Comparison of ENCODE assay signal across 26 mouse cellular contexts in genomic region chr13:53320899-53321298, GRCm38 (mm10). TPM values are rescaled to one million over a fixed set of nuclear protein-coding genes. Genes with fewer than 3 reads are reported as not detected.
DNase-seq lines count a peak whose midpoint lies in the region; ATAC-seq and TF ChIP-seq lines count a peak whose summit lies in the region.
"Had no signal": no experiment of that assay in that cellular context is flagged by ENCODE, and none has a peak within 500 bp of the region (broad histone marks: within the 10 kb centered on the region; RNA-seq: fewer than 3 reads in every experiment).

No protein-coding gene starts in this region.

- no peak overlapping the region for H3K9ac ChIP-seq in hindbrain, embryonic 11.5 days (ENCODE audit: low read depth, low read length)
- H3K9ac ChIP-seq in hindbrain, postnatal 0 days (replicated peaks; ENCODE audit: low read length): no peak overlapping the region
- H3K9ac ChIP-seq in embryonic facial prominence, embryonic 14.5 days (ENCODE audit: low read depth, low read length): no peak overlapping the region
- no peak overlapping the region for H3K9ac ChIP-seq in limb, embryonic 12.5 days (replicated peaks)
- H3K9ac ChIP-seq: forebrain, postnatal 0 days; liver, embryonic 13.5 days; midbrain, embryonic 15.5 days; neural tube, embryonic 13.5 days; stomach, embryonic 15.5 days had no signal

- H3K27me3 ChIP-seq in hindbrain, embryonic 11.5 days (ENCODE audit: control insufficient read depth, insufficient read depth, low read length): no peaks in the 10 kb centered on the region
- H3K27me3 ChIP-seq in hindbrain, postnatal 0 days (ENCODE audit: insufficient read depth, low read length): no peaks in the 10 kb centered on the region
- no peaks in the 10 kb centered on the region for H3K27me3 ChIP-seq in embryonic facial prominence, embryonic 14.5 days (replicated peaks; ENCODE audit: control insufficient read depth, insufficient read depth, low read length)
- H3K27me3 ChIP-seq in limb, embryonic 12.5 days: no peaks in the 10 kb centered on the region
- H3K27me3 ChIP-seq: liver, embryonic 13.5 days; midbrain, embryonic 15.5 days; neural tube, embryonic 13.5 days; stomach, embryonic 15.5 days had no signal

- H3K4me1 ChIP-seq in hindbrain, embryonic 11.5 days (replicated peaks; ENCODE audit: control insufficient read depth, insufficient read depth, low read length): no peaks in the 10 kb centered on the region
- no peaks in the 10 kb centered on the region for H3K4me1 ChIP-seq in hindbrain, postnatal 0 days (ENCODE audit: insufficient read depth, low read length)
- H3K4me1 ChIP-seq in embryonic facial prominence, embryonic 14.5 days (ENCODE audit: control insufficient read depth, insufficient read depth, low read length): peaks cover 7% of the 10 kb centered on the region; the same call in 1 of the 2 replicates
- peaks cover 28% of the 10 kb centered on the region for H3K4me1 ChIP-seq in limb, embryonic 12.5 days (replicated peaks)
- H3K4me1 ChIP-seq: heart, embryonic 10.5 days; liver, embryonic 13.5 days; midbrain, embryonic 15.5 days; neural tube, embryonic 13.5 days; stomach, embryonic 15.5 days had no signal

- no peak overlapping the region for H3K27ac ChIP-seq in hindbrain, embryonic 11.5 days (ENCODE audit: low read depth, low read length)
- H3K27ac ChIP-seq in hindbrain, postnatal 0 days: no peak overlapping the region
- H3K27ac ChIP-seq in embryonic facial prominence, embryonic 14.5 days (replicated peaks; ENCODE audit: low read depth, low read length): no peak overlapping the region
- H3K27ac ChIP-seq in limb, embryonic 12.5 days: peak overlapping the region; percentile 70
- H3K27ac ChIP-seq: gastrocnemius, adult 2 months; heart, embryonic 10.5 days; liver, embryonic 13.5 days; midbrain, embryonic 15.5 days; neural tube, embryonic 13.5 days; stomach, embryonic 15.5 days had no signal

- no peak overlapping the region for H3K4me2 ChIP-seq in hindbrain, embryonic 11.5 days (replicated peaks; ENCODE audit: low read depth, low read length)
- H3K4me2 ChIP-seq in hindbrain, postnatal 0 days (ENCODE audit: low read depth, low read length): no peak overlapping the region
- H3K4me2 ChIP-seq in embryonic facial prominence, embryonic 14.5 days (ENCODE audit: low read depth, low read length): no peak overlapping the region
- peak overlapping the region; percentile 29 for H3K4me2 ChIP-seq in limb, embryonic 12.5 days
- H3K4me2 ChIP-seq: liver, embryonic 13.5 days; midbrain, embryonic 15.5 days; neural tube, embryonic 13.5 days; stomach, embryonic 15.5 days had no signal

- WGBS in hindbrain, embryonic 11.5 days: 70% methylated on average over 12 of the region's 12 CpGs
- 86% methylated on average over 12 of the region's 12 CpGs for WGBS in hindbrain, postnatal 0 days
- WGBS in embryonic facial prominence, embryonic 14.5 days: 25% methylated on average over 12 of the region's 12 CpGs
- 7% methylated on average over 12 of the region's 12 CpGs for WGBS in limb, embryonic 12.5 days

- no peak overlapping the region for H3K4me3 ChIP-seq in hindbrain, embryonic 11.5 days (ENCODE audit: low read depth, low read length)
- H3K4me3 ChIP-seq in hindbrain, postnatal 0 days (ENCODE audit: low read length): no peak overlapping the region
- no peak overlapping the region for H3K4me3 ChIP-seq in embryonic facial prominence, embryonic 14.5 days (ENCODE audit: low read depth, low read length)
- H3K4me3 ChIP-seq in limb, embryonic 12.5 days (replicated peaks): no peak overlapping the region
- H3K4me3 ChIP-seq: gastrocnemius, adult 2 months; heart, embryonic 10.5 days; liver, embryonic 13.5 days; midbrain, embryonic 15.5 days; neural tube, embryonic 13.5 days; stomach, embryonic 15.5 days had no signal

- H3K36me3 ChIP-seq in hindbrain, embryonic 11.5 days (ENCODE audit: control insufficient read depth, insufficient read depth, low read length): no peaks in the 10 kb centered on the region
- H3K36me3 ChIP-seq in hindbrain, postnatal 0 days (ENCODE audit: insufficient read depth, low read length): no peaks in the 10 kb centered on the region
- H3K36me3 ChIP-seq in embryonic facial prominence, embryonic 14.5 days (ENCODE audit: control insufficient read depth, insufficient read depth, low read length): no peaks in the 10 kb centered on the region
- H3K36me3 ChIP-seq in limb, embryonic 12.5 days: no peaks in the 10 kb centered on the region
- H3K36me3 ChIP-seq: heart, embryonic 10.5 days; liver, embryonic 13.5 days; midbrain, embryonic 15.5 days; neural tube, embryonic 13.5 days; stomach, embryonic 15.5 days had no signal

- H3K9me3 ChIP-seq in hindbrain, embryonic 11.5 days (ENCODE audit: control insufficient read depth, low read length): no peaks in the 10 kb centered on the region
- 0 out of 2 replicates have a peak, but pooled peaks cover 3% of the 10 kb centered on the region for H3K9me3 ChIP-seq in hindbrain, postnatal 0 days (ENCODE audit: low read length)
- peaks cover 4% of the 10 kb centered on the region; the same call in 1 of the 2 replicates for H3K9me3 ChIP-seq in embryonic facial prominence, embryonic 14.5 days (ENCODE audit: control insufficient read depth, low read length)
- peaks cover 5% of the 10 kb centered on the region; the same call in 1 of the 2 replicates for H3K9me3 ChIP-seq in limb, embryonic 12.5 days
- H3K9me3 ChIP-seq: heart, embryonic 10.5 days; liver, embryonic 13.5 days; midbrain, embryonic 15.5 days; neural tube, embryonic 13.5 days; stomach, embryonic 15.5 days had no signal

- no peak for TF ChIP-seq CTCF in hindbrain, postnatal 0 days (IDR thresholded peaks at IDR 0.05; ENCODE audit: low read depth)

- no peak for ATAC-seq in hindbrain, embryonic 11.5 days (ENCODE audit: low FRiP score)
- no peak for ATAC-seq in hindbrain, postnatal 0 days
- ATAC-seq in embryonic facial prominence, embryonic 14.5 days (ENCODE audit: low read depth): no peak
- peak; percentile 32; the same call in 1 of the 2 replicates for ATAC-seq in limb, embryonic 12.5 days (ENCODE audit: insufficient number of reproducible peaks, insufficient read depth, low FRiP score, low TSS enrichment, low read depth)
- no peak for ATAC-seq in erythroid progenitor cell, adult 5-6 weeks (replicated peaks; ENCODE audit: low FRiP score, poor library complexity, severe bottlenecking)
- ATAC-seq: CD4-positive, CD25-positive, alpha-beta regulatory T cell, adult 4 months; forebrain, postnatal 0 days; inflammation-experienced regulatory T-cells, adult 6 months; midbrain, embryonic 15.5 days had no signal

- DNase-seq in hindbrain, embryonic 11.5 days (ENCODE audit: low spot score): peak; percentile 11
- no peak for DNase-seq in hindbrain, postnatal 0 days (ENCODE audit: low spot score)
- peak; percentile 44 for DNase-seq in embryo, embryonic 11.5 days (ENCODE audit: low read depth, low spot score)
- peak; percentile 41 for DNase-seq in embryonic facial prominence, embryonic 14.5 days (ENCODE audit: low spot score)
- no peak for DNase-seq in layer of hippocampus, postnatal 10 days (ENCODE audit: low spot score in 2 of 2)
- DNase-seq in retina, embryonic 14.5 days (ENCODE audit: low spot score): no peak
- DNase-seq: cerebellum, adult 11 months; cerebellum, postnatal 10 days; forebrain, postnatal 0 days; gastrocnemius, adult 2 months; kidney, adult 2 months; kidney, postnatal 10 days; left cerebral cortex, postnatal 4 days; liver, embryonic 13.5 days; lung, adult 2 months; lung, postnatal 14 days; thymus, postnatal 36 days had no signal

RNA-seq across cellular contexts. Expression of gene Ror2, which starts 35.0 kb away (rescaled TPM):
- polyA plus RNA-seq in hindbrain, embryonic 11.5 days (2014; fragmentation: Nextera tagmentation; extraction: Ambion mirVana): 5.4 TPM in 2 replicates
- total RNA-seq in hindbrain, postnatal 0 days (2014; rRNA removed): 7.0 and 7.5 TPM in 2 replicates
- polyA plus RNA-seq in hindbrain, postnatal 0 days (2015; fragmentation: Nextera tagmentation; extraction: Ambion mirVana): 2.1 and 2.5 TPM in 2 replicates
- polyA plus RNA-seq in embryonic facial prominence, embryonic 14.5 days (2014; fragmentation: Nextera tagmentation; extraction: Ambion mirVana): 16.4 and 17.1 TPM in 2 replicates
- 44.2 and 45.2 TPM in 2 replicates for polyA plus RNA-seq in limb, embryonic 12.5 days (2016; fragmentation: Nextera tagmentation; extraction: Ambion mirVana)
- 1 to 10 TPM; 2.2 to 2.3 TPM for total RNA-seq in layer of hippocampus, postnatal 10 days (2021)
- not detected in 2 replicates for total RNA-seq in erythroid progenitor cell, adult 5-6 weeks (2015; ENCODE audit: low replicate concordance)
- total RNA-seq in erythroid progenitor cell, adult 5-6 weeks (2017; ENCODE audit: low replicate concordance): not detected in 2 replicates
- total RNA-seq: megakaryocyte progenitor cell, adult 5-6 weeks had no signal
- polyA plus RNA-seq: CD4-positive, CD25-positive, alpha-beta regulatory T cell, adult 4 months; inflammation-experienced regulatory T-cells, adult 6 months had no signal

RNA-seq across cellular contexts. Expression of gene Sptlc1, which starts 56.3 kb away (rescaled TPM):
- polyA plus RNA-seq in hindbrain, embryonic 11.5 days (2014; fragmentation: Nextera tagmentation; extraction: Ambion mirVana): 37.8 and 38.6 TPM in 2 replicates
- 30.6 and 31.2 TPM in 2 replicates for total RNA-seq in hindbrain, postnatal 0 days (2014; rRNA removed)
- polyA plus RNA-seq in hindbrain, postnatal 0 days (2015; fragmentation: Nextera tagmentation; extraction: Ambion mirVana): 25.6 and 26.4 TPM in 2 replicates
- 33.4 and 43.1 TPM in 2 replicates for polyA plus RNA-seq in embryonic facial prominence, embryonic 14.5 days (2014; fragmentation: Nextera tagmentation; extraction: Ambion mirVana)
- polyA plus RNA-seq in limb, embryonic 12.5 days (2016; fragmentation: Nextera tagmentation; extraction: Ambion mirVana): 37.5 and 38.5 TPM in 2 replicates
- 10 to 100 TPM; 27.3 to 30.6 TPM for total RNA-seq in layer of hippocampus, postnatal 10 days (2021)
- total RNA-seq in erythroid progenitor cell, adult 5-6 weeks (2015; ENCODE audit: low replicate concordance): 4.7 and 12.6 TPM in 2 replicates
- 10.0 and 13.6 TPM in 2 replicates for total RNA-seq in erythroid progenitor cell, adult 5-6 weeks (2017; ENCODE audit: low replicate concordance)

Comparison
In these comparisons a context has a peak if more than half of its experiments do, and no peak if none do; other contexts are left out.
1. DNase-seq: peak in hindbrain, embryonic 11.5 days (single experiment), embryo, embryonic 11.5 days (single experiment) and embryonic facial prominence, embryonic 14.5 days (single experiment); none in hindbrain, postnatal 0 days (single experiment), layer of hippocampus, postnatal 10 days (0 of 2) and retina, embryonic 14.5 days (single experiment).